Mouse (Mus musculus): Measurements from ENCODE around the gene Olfr214. TPM values are rescaled to one million over a fixed set of nuclear protein-coding genes. Genes with fewer than 3 reads are reported as not detected.
"Not testable (repeated sequence)": the region's sequence is repeated elsewhere in the genome, so short reads cannot be mapped to it uniquely, and the experiment has no call there.

Gene Olfr214
- not detected for polyA plus RNA-seq (2012; fragmentation: generic; extraction: Trizol)

DNA sequence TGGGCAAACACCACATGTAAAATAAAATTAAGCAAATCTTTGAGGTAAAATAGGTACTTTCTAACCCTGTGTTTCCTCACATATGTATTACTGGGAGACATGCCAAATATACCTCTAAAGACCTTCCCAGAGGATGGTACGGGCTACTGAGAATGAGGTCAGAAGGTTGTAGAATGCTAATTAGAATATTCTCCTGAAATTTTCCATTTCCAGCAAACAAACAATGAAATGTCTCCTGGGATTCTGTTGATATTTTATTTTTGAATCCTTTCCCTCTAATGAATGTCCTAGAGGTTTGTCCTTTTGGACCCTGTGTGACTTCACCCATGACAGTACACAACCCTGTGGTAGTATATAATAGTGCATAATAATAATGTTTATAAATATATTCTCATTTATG is at the start of gene Olfr214:
Gene Olfr214 (plus strand): TSS at position 301 of the 400 bp plus-strand sequence.
- Histone ChIP-seq H3K79me2 (ENCODE audit: control insufficient read depth, insufficient read depth) (no peaks in the 10 kb centered on the region), H3K4me3 (no peak within 1 kb of the TSS), H3K27me3 (ENCODE audit: control insufficient read depth, insufficient read depth, insufficient read length) (no peaks in the 10 kb centered on the region), H3ac (ENCODE audit: control insufficient read depth, insufficient read length) (no peak within 1 kb of the TSS), H3K4me2 (ENCODE audit: low read depth) (no peak within 1 kb of the TSS), H3K36me3 (ENCODE audit: control insufficient read depth, insufficient read depth) (no peaks in the 10 kb centered on the region)
- TF ChIP-seq CEBPB (IDR thresholded peaks at IDR 0.05; ENCODE audit: insufficient read depth, poor library complexity, severe bottlenecking) (no peak), TCF3 (IDR thresholded peaks at IDR 0.05; ENCODE audit: insufficient read length, low read depth) (no peak), REST (IDR thresholded peaks at IDR 0.05; ENCODE audit: insufficient read depth, insufficient read length) (no peak), USF1 (IDR thresholded peaks at IDR 0.05; ENCODE audit: low read depth) (no peak), POLR2AphosphoS2 (IDR thresholded peaks at IDR 0.05; ENCODE audit: insufficient read length, low read depth) (no peak), MAX (IDR thresholded peaks at IDR 0.05; ENCODE audit: low read depth) (no peak), TCF12 (IDR thresholded peaks at IDR 0.05; ENCODE audit: insufficient read depth, poor library complexity, severe bottlenecking) (no peak), POLR2A (IDR thresholded peaks at IDR 0.05; ENCODE audit: insufficient read length, low read depth) (no peak), SRF (IDR thresholded peaks at IDR 0.05; ENCODE audit: control insufficient read depth, insufficient read length, low read depth) (no peak), E2F4 (IDR thresholded peaks at IDR 0.05; ENCODE audit: insufficient read depth) (no peak), MYOG (IDR thresholded peaks at IDR 0.05; ENCODE audit: control insufficient read depth in 1 of 3, insufficient read depth in 1 of 3, insufficient read length in 2 of 3, low read depth in 2 of 3) (no peak)

DNA sequence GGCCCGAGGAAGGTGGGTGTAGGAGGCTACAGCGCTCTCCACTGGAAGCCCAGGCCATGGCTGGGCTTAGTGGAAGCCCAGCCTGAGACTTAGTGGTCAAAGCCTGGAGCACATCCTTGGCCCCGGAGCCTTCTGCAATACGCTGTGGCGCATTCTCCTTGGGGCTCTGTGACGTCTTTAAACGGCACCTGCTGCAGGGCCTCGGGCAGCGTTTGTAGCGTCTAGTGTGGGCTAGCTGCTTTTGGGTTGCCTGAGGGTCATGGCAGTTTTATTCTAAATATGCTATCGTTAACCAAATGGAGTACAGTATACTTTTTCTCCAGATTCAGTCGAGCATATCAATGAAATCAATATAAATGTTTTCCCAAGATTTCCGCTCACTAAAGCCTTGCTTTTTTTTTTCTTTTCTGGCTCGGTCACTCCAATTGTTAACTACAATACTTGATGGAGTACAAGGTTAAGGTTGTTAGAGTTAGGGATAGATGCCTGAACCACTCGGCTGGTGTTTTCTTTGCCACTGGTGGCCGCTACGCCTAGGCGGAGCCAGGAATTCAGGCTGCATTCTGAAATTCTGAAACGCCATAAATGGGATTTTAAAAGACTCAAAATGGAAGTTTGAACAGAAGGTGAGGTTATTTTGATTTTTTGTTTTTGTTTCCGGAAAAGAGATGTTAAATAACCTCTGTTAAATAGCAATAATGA is 47.6 kb upstream of the Olfr214 start, which contains the start of gene Olfr212:
Gene Olfr212 (plus strand): TSS at position 215 of the 702 bp plus-strand sequence.
- H3K79me2 ChIP-seq (ENCODE audit: control insufficient read depth, insufficient read depth); H3K4me3 ChIP-seq; H3K4me2 ChIP-seq (ENCODE audit: low read depth); H3K36me3 ChIP-seq (ENCODE audit: control insufficient read depth, insufficient read depth); H3K27me3 ChIP-seq (ENCODE audit: control insufficient read depth, insufficient read depth, insufficient read length); H3ac ChIP-seq (ENCODE audit: control insufficient read depth, insufficient read length): not testable (repeated sequence)

DNA sequence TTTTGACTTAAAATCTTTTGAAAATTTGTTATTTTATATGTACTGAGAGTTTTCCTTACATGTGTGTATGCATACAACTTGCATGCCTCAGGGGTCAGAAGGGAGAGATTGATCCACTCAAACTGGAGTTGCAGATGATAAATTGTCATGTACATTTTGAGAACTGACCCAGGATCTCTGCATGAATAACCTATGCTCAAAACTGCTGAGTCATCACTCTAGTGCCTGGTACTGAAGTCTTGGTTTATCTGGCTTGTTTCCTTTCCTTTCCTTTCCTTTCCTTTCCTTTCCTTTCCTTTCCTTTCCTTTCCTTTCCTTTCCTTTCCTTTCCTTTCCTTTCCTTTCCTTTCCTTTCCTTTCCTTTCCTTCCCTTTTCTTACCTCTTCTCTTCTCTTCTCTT is 39.2 kb upstream of the Olfr214 start:
- TF ChIP-seq MAX (IDR thresholded peaks at IDR 0.05; ENCODE audit: low read depth) (no peak), TCF12 (IDR thresholded peaks at IDR 0.05; ENCODE audit: insufficient read depth, poor library complexity, severe bottlenecking) (no peak), E2F4 (IDR thresholded peaks at IDR 0.05; ENCODE audit: insufficient read depth) (no peak), USF1 (IDR thresholded peaks at IDR 0.05; ENCODE audit: low read depth) (no peak), MYOD1 (IDR thresholded peaks at IDR 0.05; ENCODE audit: control insufficient read depth in 1 of 3, insufficient read length in 2 of 3, low read depth in 2 of 3) (no peak), MYOG (IDR thresholded peaks at IDR 0.05; ENCODE audit: control insufficient read depth in 1 of 3, insufficient read depth in 1 of 3, insufficient read length in 2 of 3, low read depth in 2 of 3) (no peak), SRF (IDR thresholded peaks at IDR 0.05; ENCODE audit: control insufficient read depth, insufficient read length, low read depth) (no peak), CEBPB (IDR thresholded peaks at IDR 0.05; ENCODE audit: insufficient read depth, poor library complexity, severe bottlenecking) (no peak), TCF3 (IDR thresholded peaks at IDR 0.05; ENCODE audit: insufficient read length, low read depth) (no peak), POLR2A (IDR thresholded peaks at IDR 0.05; ENCODE audit: insufficient read length, low read depth) (no peak), POLR2AphosphoS2 (IDR thresholded peaks at IDR 0.05; ENCODE audit: insufficient read length, low read depth) (no peak), REST (IDR thresholded peaks at IDR 0.05; ENCODE audit: insufficient read depth, insufficient read length) (no peak)
- H3K4me2 ChIP-seq (ENCODE audit: low read depth): no peak overlapping the region
- no peaks in the 10 kb centered on the region for H3K79me2 ChIP-seq (ENCODE audit: control insufficient read depth, insufficient read depth)
- no peaks in the 10 kb centered on the region for H3K36me3 ChIP-seq (ENCODE audit: control insufficient read depth, insufficient read depth)
- no peaks in the 10 kb centered on the region for H3K27me3 ChIP-seq (ENCODE audit: control insufficient read depth, insufficient read depth, insufficient read length)
- H3K4me3 ChIP-seq: no peak overlapping the region
- H3ac ChIP-seq (ENCODE audit: control insufficient read depth, insufficient read length): no peak overlapping the region

DNA sequence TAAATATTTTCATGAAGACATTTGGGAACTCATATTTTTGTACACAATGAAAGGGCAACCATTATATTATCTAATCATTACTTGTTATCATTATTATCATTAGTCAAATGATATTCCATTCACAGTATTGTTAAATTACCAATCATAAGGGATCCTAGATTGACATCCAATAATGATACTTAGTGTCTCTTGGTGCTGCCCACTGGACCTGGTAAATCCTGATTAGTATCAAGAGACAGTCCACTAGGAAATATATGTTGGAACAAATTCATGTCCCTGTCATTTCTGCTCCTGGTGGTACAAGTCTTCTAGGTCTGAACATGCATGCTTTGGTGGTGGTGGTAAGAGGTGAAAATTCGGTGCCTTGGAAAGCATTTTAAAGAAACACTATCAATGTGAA is 15.9 kb upstream of the Olfr214 start, which contains the start of gene Olfr213:
Gene Olfr213 (plus strand): TSS at position 301 of the 400 bp plus-strand sequence.
- no peak within 1 kb of the TSS for H3K4me3 ChIP-seq
- H3K27me3 ChIP-seq (ENCODE audit: control insufficient read depth, insufficient read depth, insufficient read length): no peaks in the 10 kb centered on the region
- H3K79me2 ChIP-seq (ENCODE audit: control insufficient read depth, insufficient read depth): no peaks in the 10 kb centered on the region
- H3K4me2 ChIP-seq (ENCODE audit: low read depth): no peak within 1 kb of the TSS
- no peak within 1 kb of the TSS for H3ac ChIP-seq (ENCODE audit: control insufficient read depth, insufficient read length)
- H3K36me3 ChIP-seq (ENCODE audit: control insufficient read depth, insufficient read depth): no peaks in the 10 kb centered on the region
- no peak for TF ChIP-seq CEBPB (IDR thresholded peaks at IDR 0.05; ENCODE audit: insufficient read depth, poor library complexity, severe bottlenecking)
- TF ChIP-seq REST (IDR thresholded peaks at IDR 0.05; ENCODE audit: insufficient read depth, insufficient read length): no peak
- no peak for TF ChIP-seq TCF3 (IDR thresholded peaks at IDR 0.05; ENCODE audit: insufficient read length, low read depth)
- TF ChIP-seq TCF12 (IDR thresholded peaks at IDR 0.05; ENCODE audit: insufficient read depth, poor library complexity, severe bottlenecking): no peak
- no peak for TF ChIP-seq E2F4 (IDR thresholded peaks at IDR 0.05; ENCODE audit: insufficient read depth)
- no peak for TF ChIP-seq POLR2AphosphoS2 (IDR thresholded peaks at IDR 0.05; ENCODE audit: insufficient read length, low read depth)
- TF ChIP-seq MAX (IDR thresholded peaks at IDR 0.05; ENCODE audit: low read depth): no peak

DNA sequence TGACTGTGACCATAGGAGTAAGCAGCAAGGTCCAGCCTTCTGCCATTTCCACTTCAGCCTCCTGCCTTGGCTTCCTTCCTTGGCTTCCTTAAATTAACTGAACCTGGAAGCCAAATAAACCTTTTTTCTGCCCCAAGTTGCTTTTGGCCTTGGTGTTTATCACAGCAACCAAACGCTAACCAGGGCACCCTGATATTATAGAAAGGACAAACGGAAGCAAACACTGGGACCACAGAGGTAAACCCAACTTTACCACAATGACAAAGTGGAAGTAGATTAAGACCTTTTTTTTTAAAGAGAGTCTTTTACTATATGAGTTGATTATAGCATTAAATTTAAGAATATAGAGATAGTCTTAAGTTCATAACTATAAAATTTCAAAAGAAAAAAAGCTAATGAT is 11.5 kb upstream of the Olfr214 start:
- no peaks in the 10 kb centered on the region for H3K79me2 ChIP-seq (ENCODE audit: control insufficient read depth, insufficient read depth)
- no peaks in the 10 kb centered on the region for H3K27me3 ChIP-seq (ENCODE audit: control insufficient read depth, insufficient read depth, insufficient read length)
- no peak overlapping the region for H3K4me2 ChIP-seq (ENCODE audit: low read depth)
- H3K4me3 ChIP-seq: no peak overlapping the region
- TF ChIP-seq REST (IDR thresholded peaks at IDR 0.05; ENCODE audit: insufficient read depth, insufficient read length): no peak
- no peak for TF ChIP-seq SRF (IDR thresholded peaks at IDR 0.05; ENCODE audit: control insufficient read depth, insufficient read length, low read depth)
- TF ChIP-seq CEBPB (IDR thresholded peaks at IDR 0.05; ENCODE audit: insufficient read depth, poor library complexity, severe bottlenecking): no peak
- TF ChIP-seq E2F4 (IDR thresholded peaks at IDR 0.05; ENCODE audit: insufficient read depth): no peak
- TF ChIP-seq USF1 (IDR thresholded peaks at IDR 0.05; ENCODE audit: low read depth): no peak
- TF ChIP-seq TCF12 (IDR thresholded peaks at IDR 0.05; ENCODE audit: insufficient read depth, poor library complexity, severe bottlenecking): no peak
- no peak for TF ChIP-seq MYOG (IDR thresholded peaks at IDR 0.05; ENCODE audit: control insufficient read depth in 1 of 3, insufficient read depth in 1 of 3, insufficient read length in 2 of 3, low read depth in 2 of 3)
- TF ChIP-seq POLR2A (IDR thresholded peaks at IDR 0.05; ENCODE audit: insufficient read length, low read depth): no peak
- TF ChIP-seq TCF3 (IDR thresholded peaks at IDR 0.05; ENCODE audit: insufficient read length, low read depth): no peak
- TF ChIP-seq POLR2AphosphoS2 (IDR thresholded peaks at IDR 0.05; ENCODE audit: insufficient read length, low read depth): no peak
- no peak for TF ChIP-seq MYOD1 (IDR thresholded peaks at IDR 0.05; ENCODE audit: control insufficient read depth in 1 of 3, insufficient read length in 2 of 3, low read depth in 2 of 3)
- TF ChIP-seq MAX (IDR thresholded peaks at IDR 0.05; ENCODE audit: low read depth): no peak
- H3ac ChIP-seq (ENCODE audit: control insufficient read depth, insufficient read length): no peak overlapping the region
- H3K36me3 ChIP-seq (ENCODE audit: control insufficient read depth, insufficient read depth): no peaks in the 10 kb centered on the region

DNA sequence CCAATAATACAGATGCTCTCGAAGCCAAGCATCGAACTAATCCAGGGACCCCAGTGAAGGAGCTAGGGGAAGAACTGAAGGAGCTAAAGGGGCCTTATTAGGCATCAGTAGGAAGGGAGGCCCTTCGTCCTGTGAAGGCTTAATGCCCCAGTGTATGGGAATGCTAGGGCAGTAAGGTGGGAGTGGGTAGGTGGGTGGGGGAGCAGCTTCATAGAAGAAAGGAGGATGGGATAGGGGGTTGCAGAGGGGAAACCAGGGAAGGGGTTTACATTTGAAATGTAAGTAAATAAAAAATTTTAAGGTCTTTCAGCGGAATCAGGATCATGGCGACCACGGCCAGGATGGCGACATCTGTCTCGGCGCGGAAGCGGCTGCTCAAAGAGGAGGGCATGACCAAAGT is 3.2 kb upstream of the Olfr214 start, which contains the start of gene Gm5580:
Gene Gm5580 (plus strand): TSS at position 301 of the 400 bp plus-strand sequence.
- not testable (repeated sequence) for H3K79me2 ChIP-seq (ENCODE audit: control insufficient read depth, insufficient read depth); H3K27me3 ChIP-seq (ENCODE audit: control insufficient read depth, insufficient read depth, insufficient read length); H3K4me2 ChIP-seq (ENCODE audit: low read depth); H3K4me3 ChIP-seq; H3K36me3 ChIP-seq (ENCODE audit: control insufficient read depth, insufficient read depth); H3ac ChIP-seq (ENCODE audit: control insufficient read depth, insufficient read length)
